Mouse (Mus musculus) hindbrain, embryonic 16.5 days (tissue): ENCODE results near the gene Cryge. TPM values are rescaled to one million over a fixed set of nuclear protein-coding genes. Genes with fewer than 3 reads are reported as not detected.

Experiments used
- ATAC-seq: fragments of 200-750 bp; cut with Nextera tagmentation; 2 replicates; pipeline ENCODE4 v1.8.0; 2017; ENCODE audit warnings: moderate TSS enrichment, moderate library complexity
- H3K27ac ChIP-seq: fragments of 300-500 bp; sonication (generic); 2 replicates; pipeline ENCODE4 v1.5.1; 2014; ENCODE audit warnings: low read depth, mild to moderate bottlenecking, control low read depth, low read length, moderate library complexity
- H3K27me3 ChIP-seq: fragments of 300-500 bp; sonication (generic); replicated peaks from 2 replicates; pipeline ENCODE4 v1.6.1; 2014; ENCODE audit warnings: low read length; ENCODE audit not compliant: control insufficient read depth, insufficient read depth
- H3K36me3 ChIP-seq: fragments of 300-500 bp; sonication (generic); 2 replicates; pipeline ENCODE4 v1.6.1; 2014; ENCODE audit warnings: mild to moderate bottlenecking, low read length, moderate library complexity, mixed read lengths; ENCODE audit not compliant: control insufficient read depth, insufficient read depth
- H3K4me1 ChIP-seq: fragments of 300-500 bp; sonication (generic); 2 replicates; pipeline ENCODE4 v1.6.1; 2014; ENCODE audit warnings: low read depth, low read length; ENCODE audit not compliant: control insufficient read depth, insufficient read depth
- H3K4me2 ChIP-seq: fragments of 300-500 bp; sonication (generic); 2 replicates; pipeline ENCODE4 v1.6.1; 2014; ENCODE audit warnings: mild to moderate bottlenecking, low read length, control low read depth, moderate library complexity
- H3K4me3 ChIP-seq: fragments of 300-500 bp; sonication (generic); 2 replicates; pipeline ENCODE4 v1.5.1; 2014; ENCODE audit warnings: mild to moderate bottlenecking, low read length, control low read depth, moderate library complexity
- H3K9ac ChIP-seq: fragments of 300-500 bp; sonication (generic); 2 replicates; pipeline ENCODE4 v1.6.1; 2014; ENCODE audit warnings: low read depth, mild to moderate bottlenecking, control low read depth, low read length, moderate library complexity
- H3K9me3 ChIP-seq: fragments of 300-500 bp; sonication (generic); 2 replicates; pipeline ENCODE4 v1.6.1; 2014; ENCODE audit warnings: mild to moderate bottlenecking, low read length, moderate library complexity; ENCODE audit not compliant: control insufficient read depth
- WGBS: fragments of 180-500 bp; shearing (Covaris S2); extraction: QIAGEN DNeasy Blood & Tissue Kit; methylation state at CpG from one replicate; pipeline ENCODE4 v1.1.7; 2014; 5-methylcytosine and 5-hydroxymethylcytosine counted together
- polyA plus RNA-seq: library from polyadenylated mRNA; unstranded; fragments of >200 nt; fragmentation: Nextera tagmentation; extraction: Ambion mirVana; gene quantifications from 2 replicates; pipeline ENCODE4 v1.2.1, GENCODE M21; 2015

Cryge gene
- polyA plus RNA-seq, 1 experiment from 2014 or later, result not detected

GRCm38 (mm10) chr1:65039679-65040078 is 11.3 kb downstream of the Cryge start:
- no peak for ATAC-seq

GRCm38 (mm10) chr1:65037542-65037941 is 13.4 kb downstream of the Cryge start:
- no peaks in the 10 kb centered on the region for H3K9me3 ChIP-seq
- H3K27me3 ChIP-seq, result no peaks in the 10 kb centered on the region
- H3K9ac ChIP-seq, result no peak overlapping the region
- no peaks in the 10 kb centered on the region for H3K4me1 ChIP-seq
- 79% methylated on average over 2 of the region's 2 CpGs for WGBS
- no peak overlapping the region for H3K27ac ChIP-seq
- no peak overlapping the region for H3K4me3 ChIP-seq
- no peak for ATAC-seq
- H3K4me2 ChIP-seq, result no peak overlapping the region
- no peaks in the 10 kb centered on the region for H3K36me3 ChIP-seq

More at GRCm38 (mm10) chr1:65039679-65040078, 11.3 kb downstream of the Cryge start:
- WGBS, result 87% methylated on average over 3 of the region's 3 CpGs
- H3K4me2 ChIP-seq, result no peak overlapping the region
- no peak overlapping the region for H3K4me3 ChIP-seq
- no peaks in the 10 kb centered on the region for H3K27me3 ChIP-seq
- H3K4me1 ChIP-seq, result no peaks in the 10 kb centered on the region
- no peaks in the 10 kb centered on the region for H3K36me3 ChIP-seq
- no peak overlapping the region for H3K9ac ChIP-seq
- no peak overlapping the region for H3K27ac ChIP-seq
- H3K9me3 ChIP-seq, result no peaks in the 10 kb centered on the region

- no peak for ATAC-seq
- Histone ChIP-seq H3K9ac (no peak overlapping the region), H3K4me2 (no peak overlapping the region), H3K4me3 (no peak overlapping the region), H3K4me1 (no peaks in the 10 kb centered on the region), H3K9me3 (no peaks in the 10 kb centered on the region), H3K36me3 (no peaks in the 10 kb centered on the region), H3K27me3 (no peaks in the 10 kb centered on the region), H3K27ac (no peak overlapping the region)
- WGBS, result 38% methylated on average over 3 of the region's 3 CpGs
Measured at GRCm38 (mm10) chr1:65035513-65035912, 15.4 kb downstream of the Cryge start.

DNA sequence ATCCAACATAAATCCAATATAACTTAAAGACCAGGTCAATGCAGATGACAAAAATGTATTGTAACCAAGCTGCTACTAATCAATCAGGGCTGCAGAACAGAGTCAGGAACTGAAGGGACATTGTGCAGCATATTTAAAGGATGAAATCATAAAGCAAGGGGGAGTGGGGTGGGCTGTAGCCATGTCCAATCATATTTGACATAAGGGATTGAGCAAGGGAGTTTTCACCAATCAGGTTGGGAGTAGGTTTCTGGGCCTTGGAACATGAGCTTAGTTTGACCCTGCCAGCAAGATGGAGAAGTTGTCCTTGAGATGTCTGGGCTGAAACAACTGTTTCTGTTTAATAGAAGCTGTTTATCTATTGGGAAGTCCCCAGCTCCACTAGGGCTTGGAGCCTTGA is 18.3 kb downstream of the Cryge start, which contains the start of gene Akr1cl:
TSS of gene Akr1cl (minus strand) at position 119 of the 400 bp plus-strand sequence.
- no peak within 1 kb of the TSS for H3K9ac ChIP-seq
- no peaks in the 10 kb centered on the region for H3K27me3 ChIP-seq
- H3K4me1 ChIP-seq, result no peaks in the 10 kb centered on the region
- H3K4me3 ChIP-seq, result no peak within 1 kb of the TSS
- no peak for ATAC-seq
- H3K9me3 ChIP-seq, result no peaks in the 10 kb centered on the region
- H3K4me2 ChIP-seq, result no peak within 1 kb of the TSS
- no peaks in the 10 kb centered on the region for H3K36me3 ChIP-seq
- no peak within 1 kb of the TSS for H3K27ac ChIP-seq

- Histone ChIP-seq H3K4me3 (no peak overlapping the region), H3K36me3 (no peaks in the 10 kb centered on the region), H3K27ac (no peak overlapping the region), H3K27me3 (no peaks in the 10 kb centered on the region), H3K4me2 (no peak overlapping the region), H3K9me3 (no peaks in the 10 kb centered on the region), H3K4me1 (no peaks in the 10 kb centered on the region), H3K9ac (no peak overlapping the region)
- WGBS, result 64% methylated on average over 9 of the region's 9 CpGs
- ATAC-seq, result no peak
Measured at GRCm38 (mm10) chr1:65028206-65028605, 22.7 kb downstream of the Cryge start.

GRCm38 (mm10) chr1:65012726-65013125 is 38.2 kb downstream of the Cryge start:
- H3K4me3 ChIP-seq, result no peak overlapping the region
- no peaks in the 10 kb centered on the region for H3K36me3 ChIP-seq
- H3K27ac ChIP-seq, result no peak overlapping the region
- H3K9me3 ChIP-seq, result no peaks in the 10 kb centered on the region
- no peaks in the 10 kb centered on the region for H3K27me3 ChIP-seq
- 80% methylated on average over 4 of the region's 4 CpGs for WGBS
- H3K4me1 ChIP-seq, result no peaks in the 10 kb centered on the region
- H3K9ac ChIP-seq, result no peak overlapping the region
- H3K4me2 ChIP-seq, result no peak overlapping the region
- ATAC-seq, result no peak

GRCm38 (mm10) chr1:65010153-65010552 is 40.8 kb downstream of the Cryge start:
- no peak overlapping the region for H3K4me2 ChIP-seq
- no peak overlapping the region for H3K27ac ChIP-seq
- 13% methylated on average over 9 of the region's 9 CpGs for WGBS
- ATAC-seq, result peak; percentile 86
- H3K9ac ChIP-seq, result no peak overlapping the region
- H3K4me1 ChIP-seq, result no peaks in the 10 kb centered on the region
- H3K9me3 ChIP-seq, result no peaks in the 10 kb centered on the region
- H3K36me3 ChIP-seq, result no peaks in the 10 kb centered on the region
- H3K4me3 ChIP-seq, result no peak overlapping the region
- H3K27me3 ChIP-seq, result no peaks in the 10 kb centered on the region

- no peaks in the 10 kb centered on the region for H3K9me3 ChIP-seq
Measured at GRCm38 (mm10) chr1:65005575-65005974, 45.4 kb downstream of the Cryge start.

DNA sequence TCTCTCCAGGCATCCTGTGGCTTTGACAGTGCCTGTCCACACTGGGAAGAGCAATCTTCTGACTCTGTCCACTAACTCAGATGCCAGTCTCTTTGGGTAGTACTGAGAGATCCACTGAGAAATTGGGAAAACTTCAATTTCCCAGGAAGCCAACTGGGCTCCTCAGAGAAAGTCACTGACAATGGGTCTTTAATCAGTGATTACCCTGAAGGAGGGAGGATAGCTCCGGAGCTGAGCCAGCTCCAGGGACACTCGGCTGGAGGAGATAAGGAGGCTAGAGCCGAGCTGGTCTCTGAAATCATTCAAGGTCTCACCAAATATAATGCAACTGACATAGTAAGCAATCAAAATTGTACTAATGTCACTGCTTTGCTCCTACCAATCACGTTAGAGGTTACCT is 46.4 kb downstream of the Cryge start:
- Histone ChIP-seq H3K4me1 (no peaks in the 10 kb centered on the region), H3K4me3 (no peak overlapping the region), H3K9ac (no peak overlapping the region), H3K4me2 (no peak overlapping the region), H3K9me3 (no peaks in the 10 kb centered on the region), H3K27ac (no peak overlapping the region), H3K36me3 (no peaks in the 10 kb centered on the region), H3K27me3 (no peaks in the 10 kb centered on the region)
- no peak for ATAC-seq
- 84% methylated on average over 4 of the region's 4 CpGs for WGBS

More at GRCm38 (mm10) chr1:65005575-65005974, 45.4 kb downstream of the Cryge start:
- Histone ChIP-seq H3K27ac (no peak overlapping the region), H3K36me3 (no peaks in the 10 kb centered on the region), H3K4me2 (no peak overlapping the region), H3K9ac (no peak overlapping the region), H3K4me1 (no peaks in the 10 kb centered on the region), H3K27me3 (no peaks in the 10 kb centered on the region), H3K4me3 (no peak overlapping the region)
- ATAC-seq, result no peak
- 87% methylated on average over 6 of the region's 6 CpGs for WGBS
